Mouse (Mus musculus) midbrain, embryonic 13.5 days (tissue): ENCODE measurements around the gene Gm42878. TPM values are rescaled to one million over a fixed set of nuclear protein-coding genes. Genes with fewer than 3 reads are reported as not detected.

Source experiments
- ATAC-seq: fragments of 200-750 bp; cut with Nextera tagmentation; 2 replicates; pipeline ENCODE4 v1.8.0; 2017; ENCODE audit warnings: mild to moderate bottlenecking, moderate TSS enrichment, moderate library complexity
- H3K27ac ChIP-seq: fragments of 300-500 bp; sonication (generic); 2 replicates; pipeline ENCODE4 v1.5.1; 2015; ENCODE audit warnings: inconsistent platforms, mild to moderate bottlenecking, moderate library complexity
- H3K27me3 ChIP-seq: fragments of 300-500 bp; sonication (generic); 2 replicates; pipeline ENCODE4 v1.6.1; 2015; ENCODE audit warnings: mild to moderate bottlenecking, inconsistent platforms
- H3K36me3 ChIP-seq: fragments of 300-500 bp; sonication (generic); 2 replicates; pipeline ENCODE4 v1.6.1; 2015; ENCODE audit warnings: mild to moderate bottlenecking, inconsistent platforms
- H3K4me1 ChIP-seq: fragments of 300-500 bp; sonication (generic); replicated peaks from 2 replicates; pipeline ENCODE4 v1.6.1; 2015; ENCODE audit warnings: inconsistent platforms
- H3K4me2 ChIP-seq: fragments of 300-500 bp; sonication (generic); replicated peaks from 2 replicates; pipeline ENCODE4 v1.6.1; 2015; ENCODE audit warnings: moderate library complexity, mild to moderate bottlenecking, inconsistent platforms
- H3K4me3 ChIP-seq: fragments of 300-500 bp; sonication (generic); replicated peaks from 2 replicates; pipeline ENCODE4 v1.5.1; 2015; ENCODE audit warnings: mild to moderate bottlenecking, inconsistent platforms
- H3K9ac ChIP-seq: fragments of 300-500 bp; sonication (generic); replicated peaks from 2 replicates; pipeline ENCODE4 v1.6.1; 2015; ENCODE audit warnings: mild to moderate bottlenecking, inconsistent platforms
- H3K9me3 ChIP-seq: fragments of 300-500 bp; sonication (generic); 2 replicates; pipeline ENCODE4 v1.6.1; 2016; ENCODE audit warnings: mild to moderate bottlenecking, inconsistent platforms
- WGBS: fragments of 180-500 bp; shearing (Covaris S2); methylation state at CpG from one replicate; pipeline ENCODE4 v1.1.7; 2015; 5-methylcytosine and 5-hydroxymethylcytosine counted together
- polyA plus RNA-seq: library from polyadenylated mRNA; unstranded; fragments of >200 nt; fragmentation: Nextera tagmentation; extraction: Ambion mirVana; gene quantifications from 2 replicates; pipeline ENCODE4 v1.2.1, GENCODE M21; 2015

The Gm42878 gene
- polyA plus RNA-seq, 1 experiment from 2014 or later = not detected

DNA sequence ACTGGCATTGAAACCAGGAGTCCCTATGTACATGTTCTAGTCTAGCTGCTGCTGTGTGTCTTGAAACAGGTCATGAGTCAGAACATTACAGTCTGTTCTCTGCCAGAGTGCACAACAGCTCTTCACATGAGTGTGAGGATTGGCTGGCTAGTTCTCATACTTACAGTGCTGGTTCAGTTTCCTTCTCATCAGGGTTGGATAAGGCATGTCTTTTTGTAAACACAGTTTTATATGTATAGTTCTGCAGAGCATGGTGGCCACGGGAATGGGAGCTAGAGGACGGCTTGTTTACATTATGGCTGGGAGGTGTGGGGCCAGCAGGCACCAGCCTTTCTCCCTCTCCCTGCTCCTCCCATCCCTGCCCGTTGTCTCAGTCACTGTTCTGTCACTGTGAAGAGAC is 75.7 kb downstream of the Gm42878 start:
- no peak overlapping the region for H3K9ac ChIP-seq
- 66% methylated on average over 3 of the region's 3 CpGs for WGBS
- ATAC-seq = no peak
- no peak overlapping the region for H3K4me2 ChIP-seq
- H3K4me3 ChIP-seq = no peak overlapping the region
- H3K27ac ChIP-seq = no peak overlapping the region
- H3K4me1 ChIP-seq = no peaks in the 10 kb centered on the region
- H3K27me3 ChIP-seq = no peaks in the 10 kb centered on the region
- H3K9me3 ChIP-seq = no peaks in the 10 kb centered on the region
- H3K36me3 ChIP-seq = no peaks in the 10 kb centered on the region

Other genes starting within 250 kb of the Gm42878 start
- gene Trafd1, start 159.8 kb downstream of the Gm42878 start, polyA plus RNA-seq = 149 and 150 TPM in 2 replicates
- gene Naa25, start 147.5 kb downstream of the Gm42878 start, polyA plus RNA-seq = 48.0 and 50.7 TPM in 2 replicates
- gene Tmem116, start 93.6 kb downstream of the Gm42878 start, polyA plus RNA-seq = 1.2 and 1.6 TPM in 2 replicates
- 152 and 160 TPM in 2 replicates for gene Erp29, start 93.0 kb downstream of the Gm42878 start, polyA plus RNA-seq
- not detected in 2 replicates for gene Adam1b, start 42.0 kb downstream of the Gm42878 start, polyA plus RNA-seq
- 4.9 TPM in 2 replicates for gene Adam1a, start within 50 bp of the Gm42878 start, polyA plus RNA-seq
- 55.5 and 60.5 TPM in 2 replicates for gene Mapkapk5, start 423 bp upstream of the Gm42878 start, polyA plus RNA-seq
- gene Aldh2, start 48.3 kb upstream of the Gm42878 start, polyA plus RNA-seq = 91.9 and 92.3 TPM in 2 replicates
- 1.2 and 1.3 TPM in 2 replicates for gene Acad12, start 73.5 kb upstream of the Gm42878 start, polyA plus RNA-seq
- 1.8 and 2.3 TPM in 2 replicates for gene Acad10, start 115.0 kb upstream of the Gm42878 start, polyA plus RNA-seq
- 42.7 and 44.9 TPM in 2 replicates for gene Brap, start 115.1 kb upstream of the Gm42878 start, polyA plus RNA-seq
- 57.6 and 68.1 TPM in 2 replicates for gene Atxn2, start 165.9 kb upstream of the Gm42878 start, polyA plus RNA-seq